Mouse (Mus musculus) thymus, adult 2 months (tissue): ENCODE results near the gene Tmem254a.
"Not testable (repeated sequence)": the region's sequence is repeated elsewhere in the genome, so short reads cannot be mapped to it uniquely, and the experiment has no call there.

Source experiments
- CTCF ChIP-seq: fragments of 200-500 bp; IDR thresholded peaks from 2 replicates; pipeline ENCODE4 v1.5.1; 2012; ENCODE audit warnings: mild to moderate bottlenecking, control low read depth, low read length, moderate library complexity, borderline replicate concordance; ENCODE audit not compliant: control insufficient read depth, poor library complexity, insufficient read depth; ENCODE audit errors: extremely low read depth
- POLR2A ChIP-seq: fragments of 200-500 bp; IDR thresholded peaks from 2 replicates; pipeline ENCODE4 v1.6.1; 2012; ENCODE audit warnings: mild to moderate bottlenecking, low read length, control low read depth, moderate library complexity; ENCODE audit not compliant: control insufficient read depth, poor library complexity, insufficient read depth; ENCODE audit errors: extremely low read depth

DNA sequence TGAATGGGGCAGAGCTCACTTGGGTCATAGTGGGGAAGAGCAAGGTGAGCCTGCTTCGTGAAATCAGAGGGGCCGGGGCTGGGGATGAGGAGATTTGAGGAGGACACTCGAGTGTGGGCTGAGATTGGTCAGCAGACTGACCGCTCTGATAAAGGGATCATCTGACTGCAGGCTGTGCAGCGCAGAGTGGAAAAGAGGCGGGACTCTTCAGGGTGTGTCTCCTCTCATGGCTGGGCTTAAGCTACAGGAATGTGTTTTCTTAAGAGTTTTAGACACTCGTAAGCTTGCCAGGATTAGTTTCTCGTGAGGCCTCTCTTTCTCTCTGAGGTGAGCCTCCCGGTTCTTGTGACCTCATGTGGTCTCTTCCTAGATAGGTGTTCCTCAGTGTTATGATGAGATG is 45.7 kb downstream of the Tmem254a start:
- TF ChIP-seq POLR2A, CTCF: not testable (repeated sequence)
